Mouse (Mus musculus): Measurements from ENCODE around the gene Cstad. TPM values are rescaled to one million over a fixed set of nuclear protein-coding genes. Genes with fewer than 3 reads are reported as not detected.

Cstad gene
- polyA plus RNA-seq, 1 experiment from 2014 or later = 0.63 TPM

GRCm38 (mm10) chr2:30553851-30554540 is 40.8 kb upstream of the Cstad start:
- H3K27me3 ChIP-seq (ENCODE audit: control insufficient read depth, insufficient read depth, low read length) = no peaks in the 10 kb centered on the region
- DNase-seq (ENCODE audit: low spot score) (peak; percentile 39), ATAC-seq (ENCODE audit: low FRiP score, low TSS enrichment) (peak; percentile 69)
- H3K4me3 ChIP-seq (ENCODE audit: low read depth, low read length) = no peak overlapping the region
- no peaks in the 10 kb centered on the region for H3K36me3 ChIP-seq (ENCODE audit: control insufficient read depth, insufficient read depth, low read length)
- no peak overlapping the region for H3K27ac ChIP-seq (replicated peaks)
- no peak for TF ChIP-seq CTCF (IDR thresholded peaks at IDR 0.05; ENCODE audit: low read depth)
- TF ChIP-seq EP300 (optimal IDR thresholded peaks at IDR 0.05) = no peak
- H3K4me2 ChIP-seq (replicated peaks; ENCODE audit: low read depth) = no peak overlapping the region
- 58% methylated on average over 7 of the region's 7 CpGs for WGBS
- H3K9ac ChIP-seq (ENCODE audit: low read length) = no peak overlapping the region
- H3K4me1 ChIP-seq (replicated peaks; ENCODE audit: control insufficient read depth, insufficient read depth) = no peaks in the 10 kb centered on the region
- H3K9me3 ChIP-seq (ENCODE audit: control insufficient read depth, low read length) = no peaks in the 10 kb centered on the region

- no peak overlapping the region for H3K4me3 ChIP-seq (ENCODE audit: low read depth, low read length)
- WGBS = 62% methylated on average over 9 of the region's 9 CpGs
- H3K4me2 ChIP-seq (replicated peaks; ENCODE audit: low read depth) = no peak overlapping the region
- no peaks in the 10 kb centered on the region for H3K36me3 ChIP-seq (ENCODE audit: control insufficient read depth, insufficient read depth, low read length)
- no peaks in the 10 kb centered on the region for H3K4me1 ChIP-seq (replicated peaks; ENCODE audit: control insufficient read depth, insufficient read depth)
- TF ChIP-seq EP300 (optimal IDR thresholded peaks at IDR 0.05) = no peak
- no peak for TF ChIP-seq CTCF (IDR thresholded peaks at IDR 0.05; ENCODE audit: low read depth)
- H3K9ac ChIP-seq (ENCODE audit: low read length) = 0 out of 2 replicates have a peak overlapping the region, but pooled peaks have one; percentile 4
- H3K27me3 ChIP-seq (ENCODE audit: control insufficient read depth, insufficient read depth, low read length) = no peaks in the 10 kb centered on the region
- H3K27ac ChIP-seq (replicated peaks) = no peak overlapping the region
- H3K9me3 ChIP-seq (ENCODE audit: control insufficient read depth, low read length) = no peaks in the 10 kb centered on the region
- ATAC-seq (ENCODE audit: low FRiP score, low TSS enrichment) (no peak), DNase-seq (ENCODE audit: low spot score) (no peak)
Observed at GRCm38 (mm10) chr2:30555257-30555656, 39.6 kb upstream of the Cstad start.

- H3K9ac ChIP-seq (ENCODE audit: low read length) = no peak overlapping the region
- no peaks in the 10 kb centered on the region for H3K4me1 ChIP-seq (replicated peaks; ENCODE audit: control insufficient read depth, insufficient read depth)
- H3K36me3 ChIP-seq (ENCODE audit: control insufficient read depth, insufficient read depth, low read length) = no peaks in the 10 kb centered on the region
- H3K4me3 ChIP-seq (ENCODE audit: low read depth, low read length) = no peak overlapping the region
- TF ChIP-seq EP300 (optimal IDR thresholded peaks at IDR 0.05) = no peak
- TF ChIP-seq CTCF (IDR thresholded peaks at IDR 0.05; ENCODE audit: low read depth) = no peak
- H3K27me3 ChIP-seq (ENCODE audit: control insufficient read depth, insufficient read depth, low read length) = no peaks in the 10 kb centered on the region
- ATAC-seq (ENCODE audit: low FRiP score, low TSS enrichment) (peak; percentile 64), DNase-seq (ENCODE audit: low spot score) (peak; percentile 47)
- H3K27ac ChIP-seq (replicated peaks) = peak overlapping the region; percentile 53; the same call in 1 of the 2 replicates
- no peak overlapping the region for H3K4me2 ChIP-seq (replicated peaks; ENCODE audit: low read depth)
- no peaks in the 10 kb centered on the region for H3K9me3 ChIP-seq (ENCODE audit: control insufficient read depth, low read length)
- WGBS = 40% methylated on average over 5 of the region's 5 CpGs
Observed at GRCm38 (mm10) chr2:30556495-30556894, 38.3 kb upstream of the Cstad start.

DNA sequence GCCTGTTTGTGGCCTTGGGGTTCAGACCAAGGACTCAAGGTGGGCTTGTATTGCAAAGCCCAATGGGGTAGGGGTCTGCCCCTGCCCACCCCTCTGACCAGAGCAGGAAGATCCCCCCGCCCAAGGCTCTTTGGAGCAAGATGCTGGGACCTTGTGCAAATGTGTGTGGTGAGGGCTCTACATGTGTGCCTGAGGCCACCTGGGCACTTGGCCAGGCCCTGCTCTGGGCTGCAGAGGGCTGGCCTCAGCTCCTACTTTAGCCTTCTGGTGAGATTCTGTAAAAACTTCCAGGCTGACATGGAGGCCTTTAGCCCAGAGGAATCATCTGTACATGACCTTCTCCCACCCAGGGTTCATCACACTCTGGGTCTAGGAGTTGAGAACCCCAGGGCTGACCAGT is 35.3 kb upstream of the Cstad start:
- Histone ChIP-seq H3K9ac (ENCODE audit: low read length) (no peak overlapping the region), H3K4me3 (ENCODE audit: low read depth, low read length) (no peak overlapping the region), H3K4me2 (replicated peaks; ENCODE audit: low read depth) (no peak overlapping the region), H3K9me3 (ENCODE audit: control insufficient read depth, low read length) (no peaks in the 10 kb centered on the region), H3K27me3 (ENCODE audit: control insufficient read depth, insufficient read depth, low read length) (no peaks in the 10 kb centered on the region), H3K36me3 (ENCODE audit: control insufficient read depth, insufficient read depth, low read length) (no peaks in the 10 kb centered on the region), H3K27ac (replicated peaks) (no peak overlapping the region), H3K4me1 (replicated peaks; ENCODE audit: control insufficient read depth, insufficient read depth) (no peaks in the 10 kb centered on the region)
- TF ChIP-seq EP300 (optimal IDR thresholded peaks at IDR 0.05) (no peak), CTCF (IDR thresholded peaks at IDR 0.05; ENCODE audit: low read depth) (no peak)
- ATAC-seq (ENCODE audit: low FRiP score, low TSS enrichment) (no peak), DNase-seq (ENCODE audit: low spot score) (no peak)
- 90% methylated on average over 1 of the region's 1 CpGs for WGBS

DNA sequence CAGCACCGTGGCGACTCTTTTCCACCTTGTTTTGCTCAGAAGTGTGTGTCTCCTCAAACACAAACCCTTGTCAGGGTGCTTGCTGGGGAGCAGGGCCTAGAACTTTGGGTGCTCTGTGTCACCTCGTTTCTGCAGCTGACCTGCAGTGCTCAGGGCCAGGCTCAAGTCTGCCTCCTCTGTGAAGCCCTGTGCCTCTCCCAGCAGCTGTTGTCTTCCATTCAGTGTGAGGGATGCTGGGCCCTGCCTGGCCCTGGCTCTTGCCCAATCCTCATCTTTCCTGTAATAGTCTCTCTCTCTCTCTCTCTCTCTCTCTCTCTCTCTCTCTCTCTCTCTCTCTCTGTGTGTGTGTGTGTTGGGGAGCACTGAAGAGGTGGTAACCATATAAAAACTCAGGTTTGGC is 32.3 kb upstream of the Cstad start:
- TF ChIP-seq CTCF (IDR thresholded peaks at IDR 0.05; ENCODE audit: low read depth) (no peak), EP300 (optimal IDR thresholded peaks at IDR 0.05) (no peak)
- Histone ChIP-seq H3K27me3 (ENCODE audit: control insufficient read depth, insufficient read depth, low read length) (no peaks in the 10 kb centered on the region), H3K36me3 (ENCODE audit: control insufficient read depth, insufficient read depth, low read length) (no peaks in the 10 kb centered on the region), H3K9ac (ENCODE audit: low read length) (no peak overlapping the region), H3K4me1 (replicated peaks; ENCODE audit: control insufficient read depth, insufficient read depth) (no peaks in the 10 kb centered on the region), H3K27ac (replicated peaks) (no peak overlapping the region), H3K4me3 (ENCODE audit: low read depth, low read length) (no peak overlapping the region), H3K9me3 (ENCODE audit: control insufficient read depth, low read length) (no peaks in the 10 kb centered on the region), H3K4me2 (replicated peaks; ENCODE audit: low read depth) (no peak overlapping the region)
- 77% methylated on average over 3 of the region's 3 CpGs for WGBS
- DNase-seq (ENCODE audit: low spot score) = no peak
- ATAC-seq (ENCODE audit: low FRiP score, low TSS enrichment) = no peak

DNA sequence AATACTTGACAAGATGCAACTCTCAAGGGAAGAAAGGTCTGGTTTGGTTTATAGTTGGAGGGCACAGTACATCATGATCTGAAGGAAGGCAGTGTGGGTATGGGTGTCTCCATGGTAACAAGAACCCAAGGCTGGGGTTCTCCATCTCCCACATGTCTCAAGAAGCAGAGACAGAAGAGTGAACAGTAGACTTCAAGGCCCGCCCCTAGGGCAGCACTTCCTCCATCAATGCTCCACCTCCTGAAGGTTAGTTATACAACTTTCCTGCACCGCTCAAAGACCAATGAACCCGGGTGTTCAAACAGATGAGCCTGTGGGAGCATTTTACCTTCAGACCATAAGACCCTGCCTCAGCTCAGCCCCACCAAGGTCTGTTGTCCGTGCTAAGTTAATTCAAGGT is 23.2 kb upstream of the Cstad start:
- no peaks in the 10 kb centered on the region for H3K27me3 ChIP-seq (ENCODE audit: control insufficient read depth, insufficient read depth, low read length)
- H3K4me1 ChIP-seq (replicated peaks; ENCODE audit: control insufficient read depth, insufficient read depth) = no peaks in the 10 kb centered on the region
- no peaks in the 10 kb centered on the region for H3K36me3 ChIP-seq (ENCODE audit: control insufficient read depth, insufficient read depth, low read length)
- no peak overlapping the region for H3K9ac ChIP-seq (ENCODE audit: low read length)
- no peak overlapping the region for H3K27ac ChIP-seq (replicated peaks)
- no peak for DNase-seq (ENCODE audit: low spot score)
- no peaks in the 10 kb centered on the region for H3K9me3 ChIP-seq (ENCODE audit: control insufficient read depth, low read length)
- H3K4me2 ChIP-seq (replicated peaks; ENCODE audit: low read depth) = no peak overlapping the region
- H3K4me3 ChIP-seq (ENCODE audit: low read depth, low read length) = no peak overlapping the region
- WGBS = 90% methylated on average over 4 of the region's 4 CpGs
- no peak for ATAC-seq (ENCODE audit: low FRiP score, low TSS enrichment)
- TF ChIP-seq EP300 (optimal IDR thresholded peaks at IDR 0.05) = no peak
- no peak for TF ChIP-seq CTCF (IDR thresholded peaks at IDR 0.05; ENCODE audit: low read depth)
